Mouse (Mus musculus) monocyte, adult 5-6 weeks (primary cell): ENCODE data around the gene Capza2. TPM values are rescaled to one million over a fixed set of nuclear protein-coding genes. Genes with fewer than 3 reads are reported as not detected.
A peak's percentile ranks its signal among the peaks of the same experiment; 100 is the strongest.
"Not testable (repeated sequence)": the region's sequence is repeated elsewhere in the genome, so short reads cannot be mapped to it uniquely, and the experiment has no call there.

Experiments
- ATAC-seq: fragments of 153-309, 156-312 bp; replicated peaks from 2 replicates; pipeline ENCODE4 v1.8.0; 2017; ENCODE audit warnings: mild to moderate bottlenecking; ENCODE audit not compliant: low TSS enrichment, insufficient number of reproducible peaks, severe bottlenecking, poor library complexity, low FRiP score
- total RNA-seq: library from RNA; stranded (forward); fragments of 200-1000, 200-491, 200-594 nt; gene quantifications from 3 replicates; pipeline ENCODE4 v1.2.3, GENCODE M21; 2017

The Capza2 gene
- total RNA-seq, 1 experiment from 2014 or later = 753 TPM

DNA sequence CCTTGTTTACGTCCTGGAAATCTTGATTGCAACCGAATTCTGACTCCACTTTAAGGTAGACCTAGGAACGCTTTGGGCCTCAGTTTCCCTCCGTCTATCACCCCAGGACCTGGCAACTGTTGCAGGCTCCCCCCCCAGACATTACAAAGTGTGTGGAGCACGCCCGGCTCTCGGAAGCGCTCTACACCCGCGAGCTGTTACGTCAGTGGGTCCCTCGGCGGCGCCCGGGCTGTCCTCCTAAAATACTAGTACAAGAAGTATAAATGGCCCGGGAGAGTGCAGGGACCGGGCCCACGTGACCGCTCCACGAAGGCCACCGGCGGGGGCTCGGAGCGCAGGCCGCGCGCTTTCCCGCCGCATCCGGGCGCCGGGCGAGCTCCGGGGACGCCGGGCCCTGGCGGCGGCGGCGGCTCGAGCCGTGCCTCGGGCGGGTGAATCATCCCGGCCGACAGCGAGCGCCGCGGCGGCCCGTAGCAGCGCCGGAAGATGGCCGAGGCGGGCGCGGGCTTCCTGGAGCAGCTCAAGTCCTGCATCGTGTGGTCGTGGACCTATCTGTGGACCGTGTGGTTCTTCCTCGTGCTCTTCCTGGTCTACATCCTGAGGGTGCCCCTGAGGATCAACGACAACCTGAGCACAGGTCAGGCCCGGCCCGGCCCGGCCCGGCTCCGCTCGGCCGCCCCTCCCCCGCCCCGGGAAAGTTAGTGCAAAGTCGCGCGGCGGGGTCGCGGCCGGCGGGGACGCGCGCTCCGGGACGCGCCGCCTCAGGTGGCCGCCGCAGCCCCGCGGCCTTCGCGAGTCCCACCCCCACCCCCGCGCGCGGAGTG, 57.9 kb downstream of the Capza2 start:
- ATAC-seq = peak; percentile 38

DNA sequence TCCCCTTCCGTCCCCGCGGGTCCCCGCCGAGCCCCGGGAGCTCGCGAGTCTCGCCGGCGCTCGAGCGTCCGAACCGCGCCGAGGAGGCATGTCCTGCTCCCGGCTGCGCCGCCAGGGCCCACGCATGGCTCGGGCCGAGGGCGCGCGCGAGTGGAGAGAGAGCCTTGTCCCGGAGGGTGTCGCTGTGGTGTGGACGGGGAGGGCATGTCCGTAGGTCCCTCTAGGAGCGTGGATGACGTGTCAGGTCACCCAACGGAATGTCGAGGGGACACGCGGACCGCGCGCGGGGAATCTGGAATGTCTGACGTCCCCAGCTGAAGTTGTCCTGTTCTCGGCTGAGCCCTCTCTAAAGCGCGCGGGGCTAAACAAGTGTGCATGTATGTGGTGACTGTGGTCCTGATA, 58.5 kb downstream of the Capza2 start:
- peak; percentile 73 for ATAC-seq

DNA sequence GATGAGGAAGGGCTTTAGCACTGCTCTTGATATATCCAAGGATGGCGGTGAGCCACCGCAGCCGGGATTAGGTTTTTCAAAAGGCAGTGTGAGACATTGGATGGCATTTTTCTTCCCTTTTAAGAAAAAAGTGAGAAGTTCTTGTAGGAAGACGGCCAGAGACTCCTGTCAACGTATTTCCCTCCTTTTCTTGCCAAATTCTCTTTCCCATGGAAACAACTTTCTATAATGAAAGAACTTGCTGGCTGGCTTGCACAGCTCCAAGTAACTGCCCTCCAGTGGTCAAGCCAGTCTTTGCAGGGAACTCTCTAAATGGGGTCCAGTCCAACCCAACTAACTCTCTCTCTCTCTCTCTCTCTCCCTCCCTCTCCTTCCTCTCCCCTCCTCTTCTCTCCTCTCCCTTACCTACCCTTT, 60.3 kb downstream of the Capza2 start:
- ATAC-seq = no peak

DNA sequence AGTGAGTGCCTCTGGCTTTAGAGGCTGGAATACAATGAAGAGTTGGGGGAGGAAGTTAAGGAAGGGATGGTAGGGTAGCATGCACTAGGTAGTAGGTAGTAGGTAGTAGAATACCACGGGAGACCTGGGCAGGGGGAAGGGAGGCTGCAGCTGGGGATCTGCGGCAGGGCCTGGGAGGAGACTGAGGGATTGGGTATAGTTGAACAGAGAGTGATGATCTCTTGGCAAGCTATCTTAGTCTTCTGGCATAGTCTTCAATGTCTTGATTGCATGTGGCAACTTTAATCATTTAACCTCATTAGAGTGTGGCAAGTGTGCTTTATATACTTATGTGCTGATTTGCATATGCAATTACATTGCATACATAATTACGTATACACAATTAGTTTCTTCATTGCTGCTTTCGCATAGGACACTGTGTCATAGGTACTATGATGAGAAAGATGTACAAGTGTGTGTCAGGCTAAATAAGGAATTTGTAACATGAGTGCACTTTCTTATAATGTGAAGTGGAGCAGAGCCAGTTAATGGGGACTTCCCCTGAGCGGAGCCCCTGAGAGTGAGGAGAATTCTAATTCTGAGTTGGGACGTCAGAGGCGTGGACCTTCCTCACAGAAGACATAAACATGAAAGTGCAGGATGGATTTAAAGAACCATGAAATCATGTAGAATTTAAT, 65.0 kb downstream of the Capza2 start:
- ATAC-seq = no peak

DNA sequence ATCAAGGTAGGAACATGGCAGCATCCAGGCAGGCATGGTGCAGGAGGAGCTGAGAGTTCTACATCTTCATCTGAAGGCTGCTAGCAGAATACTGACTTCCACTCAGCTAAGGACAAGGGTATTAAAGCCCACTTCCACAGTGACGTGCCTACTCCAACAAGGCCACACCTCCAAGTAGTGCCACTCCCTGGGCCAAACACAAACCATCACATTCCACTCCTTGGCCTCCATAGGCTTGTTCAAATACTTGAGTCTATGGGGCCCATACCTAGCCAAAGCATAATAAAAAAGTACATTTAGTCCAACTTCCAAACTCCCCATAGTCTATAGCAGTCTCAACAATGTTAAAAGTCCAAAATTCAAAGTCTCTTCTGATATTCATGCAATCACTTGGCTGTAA, 68.0 kb downstream of the Capza2 start:
- ATAC-seq = not testable (repeated sequence)

DNA sequence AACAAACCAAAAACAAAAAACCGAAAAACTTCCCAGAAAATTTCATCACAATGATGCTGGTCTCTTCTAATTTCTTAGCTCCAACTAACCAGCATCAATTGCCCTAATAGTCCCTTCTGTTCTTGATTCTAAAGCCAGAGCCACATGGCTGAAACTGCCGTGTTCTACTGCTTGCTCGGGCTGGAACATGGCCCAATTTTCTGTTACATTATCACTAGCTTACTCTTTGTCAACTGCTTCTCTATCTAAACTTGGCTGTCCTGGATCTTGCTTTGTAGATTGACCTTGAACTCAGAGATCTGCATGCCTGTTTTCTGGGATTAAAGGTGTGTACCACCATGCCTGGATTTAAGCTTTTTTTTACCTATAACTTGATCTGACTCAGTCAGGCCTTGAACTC, 69.9 kb downstream of the Capza2 start:
- ATAC-seq = no peak

Other genes with a start within 250 kb of the Capza2 start
- gene Met, start 172.4 kb upstream of the Capza2 start, total RNA-seq = 1.0 to 1.6 TPM (median 1.2 TPM) in 3 replicates
- gene St7, start 56.7 kb downstream of the Capza2 start, total RNA-seq = 5.4 to 24.1 TPM (median 6.7 TPM) in 3 replicates